Mouse (Mus musculus) layer of hippocampus, postnatal 10 days (tissue): ENCODE data around the gene Nlrp9b. TPM values are rescaled to one million over a fixed set of nuclear protein-coding genes. Genes with fewer than 3 reads are reported as not detected.
"Not testable (repeated sequence)": the region's sequence is repeated elsewhere in the genome, so short reads cannot be mapped to it uniquely, and the experiment has no call there.

Experiments used
- DNase-seq, 2 experiments: peaks; one replicate each; pipeline ENCODE4 v3.0.0; 2021; ENCODE audit warnings: low spot score in 2 of 2
- total RNA-seq, 2 experiments: library from RNA; stranded (reverse); gene quantifications; 2 replicates each; pipeline ENCODE4 v1.2.3; 2021

The Nlrp9b gene
- total RNA-seq, 2 experiments from 2014 or later = not detected

GRCm38 (mm10) chr7:20122479-20122878 is 131.2 kb downstream of the Nlrp9b start, which contains the start of gene Gm16442:
Gm16442 (minus strand) TSS chr7:20122579.
- DNase-seq = not testable (repeated sequence)

Other genes starting within 250 kb of the Nlrp9b start
- 10 to 100 TPM; 22.2 to 22.3 TPM for gene Nectin2, start 241.0 kb upstream of the Nlrp9b start, total RNA-seq
- gene Bcam, start 220.4 kb upstream of the Nlrp9b start, total RNA-seq = 10 to 100 TPM in 1 of 2 experiments, 1 to 10 TPM in 1; 7.2 to 10.6 TPM
- gene Cblc, start 194.7 kb upstream of the Nlrp9b start, total RNA-seq = not detected
- under 1 TPM; 0.85 to 0.87 TPM for gene Bcl3, start 168.7 kb upstream of the Nlrp9b start, total RNA-seq
- gene Gm19345, start 139.5 kb upstream of the Nlrp9b start, total RNA-seq = 1 to 10 TPM; 5.1 to 5.4 TPM
- not detected for gene Ceacam16, start 130.2 kb upstream of the Nlrp9b start, total RNA-seq
- not detected for gene Ceacam19, start 103.5 kb upstream of the Nlrp9b start, total RNA-seq
- gene Pvr, start 70.3 kb upstream of the Nlrp9b start, total RNA-seq = 10 to 100 TPM; 11.9 TPM
- gene Igsf23, start 40.7 kb upstream of the Nlrp9b start, total RNA-seq = not detected
- gene Ceacam20, start 26.1 kb upstream of the Nlrp9b start, total RNA-seq = not detected
- gene Vmn1r91, start 108.2 kb downstream of the Nlrp9b start, total RNA-seq = not detected
- not detected for gene Gm16442, start 131.1 kb downstream of the Nlrp9b start, total RNA-seq
- not detected for gene Vmn1r93, start 147.6 kb downstream of the Nlrp9b start, total RNA-seq
- not detected for gene Vmn1r94, start 176.9 kb downstream of the Nlrp9b start, total RNA-seq
- not detected for gene Vmn1r95, start 202.2 kb downstream of the Nlrp9b start, total RNA-seq
- gene Gm6164, start 214.1 kb downstream of the Nlrp9b start, total RNA-seq = not detected
- gene Gm4498, start 242.4 kb downstream of the Nlrp9b start, total RNA-seq = not detected